Mouse (Mus musculus) spleen, adult 18-20 months (tissue): Measurements from ENCODE around the gene Eps8l1.

Source experiments
- DNase-seq, 2 experiments: peaks; one replicate each; pipeline ENCODE4 v3.0.0; 2022; ENCODE audit warnings: mixed read lengths in 2 of 2

Gene Eps8l1

DNA sequence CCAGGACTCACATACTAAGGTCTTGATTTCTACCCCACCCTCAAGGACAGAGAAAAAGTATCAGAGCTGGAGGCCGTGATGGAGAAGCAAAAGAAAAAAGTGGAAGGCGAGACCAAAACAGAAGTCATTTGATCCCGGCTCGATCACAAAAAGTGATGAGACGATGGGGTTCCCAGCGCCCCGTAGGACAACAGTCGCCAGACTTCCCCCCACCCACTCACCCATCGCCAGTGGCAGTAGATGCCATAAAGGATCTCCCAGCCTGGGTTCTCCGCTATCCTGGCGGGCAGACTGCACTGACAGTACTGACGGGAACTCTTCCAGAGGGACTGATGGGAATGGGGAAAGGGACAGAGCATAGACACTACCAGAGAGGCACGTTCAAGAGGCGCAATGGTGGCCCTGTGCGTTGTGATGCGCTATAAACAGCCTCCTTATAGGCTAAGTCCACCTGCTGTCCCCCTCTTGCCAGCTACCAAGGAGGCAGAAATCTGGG lies 18.4 kb downstream of the Eps8l1 start:
- no peak for DNase-seq

DNA sequence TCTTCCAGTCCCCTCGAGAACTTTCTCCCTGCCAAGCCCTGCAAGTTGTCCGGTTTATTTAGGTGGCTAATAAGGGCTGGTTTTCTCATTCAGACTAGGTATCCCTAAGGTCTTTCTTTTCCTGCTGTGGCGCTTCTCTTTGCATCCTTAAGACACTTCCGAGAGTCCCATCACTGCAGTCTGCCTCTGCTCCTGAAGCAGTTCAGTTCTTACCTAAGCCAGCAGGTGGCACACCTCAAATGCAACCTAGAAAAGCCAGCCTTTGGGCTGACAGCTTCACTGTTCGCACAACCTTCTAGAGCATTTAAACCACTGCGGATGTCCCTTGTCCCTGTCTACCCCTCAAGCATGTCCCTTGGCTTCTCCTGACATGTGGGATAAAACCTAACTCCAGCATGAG lies 19.2 kb downstream of the Eps8l1 start:
- DNase-seq: no peak

DNA sequence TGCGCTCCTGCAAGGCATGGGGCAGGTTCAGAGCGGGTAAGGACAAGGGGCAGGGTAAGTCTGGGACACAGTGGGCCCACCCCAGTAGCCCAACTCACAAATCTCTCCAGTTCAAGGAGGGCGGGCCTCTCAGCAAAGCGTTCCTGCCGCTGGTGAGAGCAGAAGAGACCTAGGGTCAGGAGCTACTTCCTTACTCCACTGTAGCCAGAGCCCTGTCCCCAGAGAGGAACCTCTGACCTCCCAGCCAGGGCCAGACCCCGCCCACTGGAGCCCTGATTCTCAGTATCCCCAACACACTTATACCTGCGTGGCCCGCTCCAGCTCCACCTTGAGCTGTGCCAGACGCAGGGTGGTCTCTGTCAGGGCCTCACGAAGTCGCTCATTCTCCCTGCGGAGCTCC lies 21.8 kb downstream of the Eps8l1 start:
- no peak for DNase-seq

DNA sequence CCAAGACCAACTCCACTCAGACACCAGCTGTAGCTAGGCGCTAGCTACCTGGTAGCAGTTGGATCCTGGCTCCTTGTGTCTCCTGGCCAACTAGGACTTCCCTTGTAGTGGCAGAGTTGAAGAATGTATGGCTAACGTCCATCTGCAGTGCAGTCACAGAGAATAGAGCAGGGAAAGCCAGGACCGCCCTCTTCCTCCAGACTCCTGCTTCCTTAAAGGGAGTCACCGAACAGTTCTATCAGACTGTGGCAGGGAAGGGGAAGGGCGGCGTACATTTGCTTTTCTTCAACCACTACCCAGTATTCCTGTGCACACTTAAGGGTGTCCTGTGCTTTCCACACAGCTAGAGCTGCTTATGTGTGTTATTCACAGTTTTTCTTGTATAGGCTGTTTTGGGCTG lies 30.8 kb downstream of the Eps8l1 start:
- DNase-seq: no peak

- no peak for DNase-seq
These were observed 32.1 kb downstream of the Eps8l1 start for GRCm38 (mm10) chr7:4492284-4493224.

DNA sequence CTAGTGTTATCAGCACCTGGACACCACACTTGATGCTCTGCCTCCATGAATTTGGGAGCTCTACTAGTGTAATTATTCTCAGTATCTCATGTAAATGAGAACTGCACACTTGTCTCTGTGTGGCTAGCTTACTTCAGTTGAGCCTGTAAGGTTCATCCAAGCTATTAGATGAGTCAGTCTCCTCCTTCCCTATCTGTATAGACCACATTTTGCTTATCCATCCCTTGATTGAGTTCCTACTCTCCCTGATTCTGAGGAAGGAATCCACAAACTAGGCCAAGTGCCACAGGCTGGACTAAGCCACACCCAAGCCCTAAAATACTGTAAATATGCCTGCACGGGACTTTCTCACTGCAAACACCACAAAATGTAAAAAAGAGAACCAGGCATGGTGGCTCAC lies 33.5 kb downstream of the Eps8l1 start:
- no peak for DNase-seq

DNA sequence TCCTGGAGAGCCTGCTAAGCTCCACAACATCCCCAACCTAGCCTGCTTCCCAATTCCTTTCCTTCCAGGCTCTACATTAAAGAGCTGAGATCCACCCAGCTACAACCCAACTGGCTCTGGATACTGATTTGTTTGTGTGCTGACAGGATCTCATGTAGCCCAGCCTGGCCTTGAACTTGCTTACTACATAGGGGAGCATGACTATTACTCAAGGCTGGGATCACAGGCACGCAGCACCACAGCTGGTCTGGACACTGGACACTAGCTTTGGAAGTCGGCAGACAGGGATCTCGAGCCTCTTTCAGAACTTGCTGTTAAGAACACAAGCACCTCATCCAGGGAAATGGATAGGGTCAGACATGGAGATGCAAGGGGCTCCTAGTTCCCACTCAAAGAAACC lies 36.0 kb downstream of the Eps8l1 start:
- no peak for DNase-seq

GRCm38 (mm10) chr7:4497271-4497903 lies 36.9 kb downstream of the Eps8l1 start:
- no peak for DNase-seq

DNA sequence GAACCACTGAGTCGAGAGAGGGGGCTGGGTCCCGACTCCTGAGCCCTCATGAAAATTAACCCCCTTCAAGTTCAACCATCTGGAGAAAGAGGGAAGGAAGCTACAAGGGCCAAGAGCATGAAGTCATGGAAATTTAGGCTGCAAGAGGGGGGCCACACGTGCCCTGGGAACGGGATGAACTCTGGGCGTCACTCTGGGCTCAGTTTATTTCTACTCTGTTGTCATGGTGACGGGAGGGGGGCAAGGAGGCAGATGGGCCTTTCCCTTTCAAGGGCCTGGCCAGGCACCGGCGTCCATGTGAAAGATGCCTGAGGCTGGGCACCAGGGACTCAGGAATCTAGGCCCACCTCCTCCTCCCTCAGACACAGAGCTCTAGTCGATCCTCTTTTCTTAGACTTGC lies 37.8 kb downstream of the Eps8l1 start:
- DNase-seq: no peak

DNA sequence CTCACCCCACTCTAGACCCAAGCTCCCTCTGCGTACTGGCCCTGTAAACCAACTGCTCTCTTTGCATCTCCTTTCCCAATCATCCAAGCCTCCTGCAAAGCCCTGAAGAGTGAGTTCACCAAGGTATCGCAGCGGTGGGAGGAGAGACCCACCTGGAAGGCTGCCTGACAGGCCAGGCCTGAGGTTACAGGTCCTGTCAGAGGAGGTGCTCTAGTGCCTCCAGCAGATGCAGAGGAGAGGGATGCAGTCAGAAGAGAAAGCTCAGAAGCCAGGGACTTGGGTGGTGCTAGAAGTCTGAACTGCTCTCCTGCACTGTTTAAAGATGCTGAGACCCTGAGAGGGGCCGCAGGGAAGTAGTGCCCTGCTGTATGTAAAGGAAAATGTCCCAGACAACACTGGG lies 38.6 kb downstream of the Eps8l1 start:
- DNase-seq: no peak

- DNase-seq: peak; percentile 43 to 55
These were observed 40.5 kb downstream of the Eps8l1 start for GRCm38 (mm10) chr7:4500892-4501471.

DNA sequence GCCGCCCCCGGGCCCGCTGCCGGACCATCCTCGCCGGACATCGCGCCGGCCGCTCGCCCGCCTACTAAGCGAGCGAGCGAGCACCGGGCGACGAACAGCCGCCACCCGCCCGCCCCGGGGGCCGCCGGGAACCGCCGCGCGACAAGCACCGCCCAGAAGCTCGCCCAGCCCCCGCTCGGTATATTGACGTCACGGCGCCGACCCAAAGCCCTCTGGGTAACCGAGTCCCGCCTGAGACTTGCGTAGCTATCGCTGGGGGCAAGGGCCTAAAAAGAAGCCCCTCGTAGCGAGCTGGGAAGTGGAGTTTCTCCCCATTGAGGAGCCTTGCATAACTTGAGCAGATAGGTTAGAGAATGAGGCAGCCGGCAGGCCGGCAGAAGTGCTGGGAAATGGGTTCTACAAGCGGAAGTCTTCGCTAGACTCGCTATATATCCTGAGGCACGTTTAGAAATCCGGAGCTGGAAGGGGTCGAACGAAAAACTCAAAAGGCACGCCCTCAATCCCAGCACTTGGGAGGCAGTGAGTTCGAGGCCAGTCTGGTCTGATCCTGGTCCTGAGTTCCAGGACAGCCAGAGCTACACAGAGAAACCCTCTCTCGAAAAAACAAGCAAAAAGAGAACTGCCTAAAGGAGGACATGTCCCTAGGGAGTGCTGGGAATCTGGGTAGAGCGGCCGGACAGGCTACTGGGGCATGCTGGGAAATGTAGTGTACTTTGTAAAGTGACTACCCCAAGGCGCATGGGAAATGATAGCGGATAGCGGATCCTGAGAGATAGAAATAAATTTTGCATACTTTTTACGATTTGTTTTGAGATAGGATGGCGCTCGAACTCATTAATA lies 41.3 kb downstream of the Eps8l1 start, which contains the start of gene Ppp1r12c:
Gene Ppp1r12c, minus strand, starts transcription at position 123 of the 840 bp plus-strand sequence.
- DNase-seq: peak; percentile 90 to 94

- no peak for DNase-seq
These were observed 42.1 kb downstream of the Eps8l1 start for GRCm38 (mm10) chr7:4502421-4503090.

GRCm38 (mm10) chr7:4503100-4503499 lies 42.6 kb downstream of the Eps8l1 start:
- no peak for DNase-seq

- no peak for DNase-seq
These were observed 43.4 kb downstream of the Eps8l1 start for GRCm38 (mm10) chr7:4503858-4504257.

- DNase-seq: no peak
These were observed 44.4 kb downstream of the Eps8l1 start for GRCm38 (mm10) chr7:4504646-4505435.

DNA sequence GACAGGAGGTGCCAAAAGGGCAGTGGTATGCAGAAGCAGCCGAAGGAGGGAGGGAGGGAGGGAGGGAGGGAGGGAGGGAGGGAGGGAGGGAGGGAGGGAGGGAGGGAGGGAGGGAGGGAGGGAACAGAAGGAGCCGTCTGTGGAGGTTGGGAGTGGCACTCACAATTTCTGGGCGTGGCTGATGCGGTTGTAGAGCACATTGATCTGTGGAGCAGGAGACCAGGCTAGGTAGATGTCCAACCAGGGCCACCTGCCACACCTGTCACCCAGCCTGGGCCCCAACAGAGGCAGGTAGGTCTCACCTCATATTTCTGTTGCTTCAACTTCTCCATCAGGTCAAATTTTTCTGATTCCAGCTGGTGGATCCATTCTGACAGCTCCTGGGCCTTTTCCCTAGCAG lies 46.7 kb downstream of the Eps8l1 start:
- DNase-seq: no peak

GRCm38 (mm10) chr7:4508062-4508738 lies 47.7 kb downstream of the Eps8l1 start:
- no peak for DNase-seq

- DNase-seq: no peak
These were observed 48.3 kb downstream of the Eps8l1 start for GRCm38 (mm10) chr7:4508739-4509116.

- DNase-seq: peak; percentile 41 to 61
These were observed 49.6 kb downstream of the Eps8l1 start for GRCm38 (mm10) chr7:4509863-4510608.
